Mouse (Mus musculus) intestine, embryonic 14.5 days (tissue): ENCODE results near the gene Sdk2. TPM values are rescaled to one million over a fixed set of nuclear protein-coding genes. Genes with fewer than 3 reads are reported as not detected.

Experiments used
- ATAC-seq: fragments of 200-750 bp; cut with Nextera tagmentation; replicated peaks from 2 replicates; pipeline ENCODE4 v1.8.0; 2017; ENCODE audit warnings: low read depth, moderate number of reproducible peaks, moderate TSS enrichment, moderate library complexity; ENCODE audit not compliant: low FRiP score, low TSS enrichment
- DNase-seq: peaks from one replicate; pipeline ENCODE4 v3.0.0-alpha.2; 2018; ENCODE audit warnings: low spot score
- H3K27ac ChIP-seq: fragments of 300-500 bp; sonication (generic); 2 replicates; pipeline ENCODE4 v1.5.1; 2014; ENCODE audit warnings: low read depth, mild to moderate bottlenecking, control low read depth
- H3K27me3 ChIP-seq: fragments of 300-500 bp; sonication (generic); replicated peaks from 2 replicates; pipeline ENCODE4 v1.6.1; 2014; ENCODE audit warnings: low read length, control low read depth; ENCODE audit not compliant: control insufficient read depth, insufficient read depth
- H3K36me3 ChIP-seq: fragments of 300-500 bp; sonication (generic); 2 replicates; pipeline ENCODE4 v1.6.1; 2014; ENCODE audit warnings: low read length, control low read depth; ENCODE audit not compliant: control insufficient read depth, insufficient read depth
- H3K4me1 ChIP-seq: fragments of 300-500 bp; sonication (generic); replicated peaks from 2 replicates; pipeline ENCODE4 v1.6.1; 2014; ENCODE audit warnings: low read length, control low read depth, mixed read lengths; ENCODE audit not compliant: control insufficient read depth, insufficient read depth
- H3K4me2 ChIP-seq: fragments of 300-500 bp; sonication (generic); 2 replicates; pipeline ENCODE4 v1.6.1; 2014; ENCODE audit warnings: low read length
- H3K4me3 ChIP-seq: fragments of 300-500 bp; sonication (generic); 2 replicates; pipeline ENCODE4 v1.5.1; 2014; ENCODE audit warnings: low read depth, low read length, control low read depth, mixed read lengths
- H3K9ac ChIP-seq: fragments of 300-500 bp; sonication (generic); 2 replicates; pipeline ENCODE4 v1.6.1; 2014; ENCODE audit warnings: mild to moderate bottlenecking, low read length
- H3K9me3 ChIP-seq: fragments of 300-500 bp; sonication (generic); 2 replicates; pipeline ENCODE4 v1.6.1; 2016; ENCODE audit warnings: low read length, control low read depth; ENCODE audit not compliant: control insufficient read depth
- WGBS: fragments of 180-500 bp; shearing (Covaris S2); extraction: QIAGEN DNeasy Blood & Tissue Kit; methylation state at CpG from one replicate; pipeline ENCODE4 v1.1.7; 2014; 5-methylcytosine and 5-hydroxymethylcytosine counted together
- polyA plus RNA-seq: library from polyadenylated mRNA; unstranded; fragments of >200 nt; fragmentation: Nextera tagmentation; extraction: Ambion mirVana; gene quantifications from 2 replicates; pipeline ENCODE4 v1.2.1, GENCODE M21; 2014

Sdk2 gene
- polyA plus RNA-seq, 1 experiment from 2014 or later = 3.1 TPM

DNA sequence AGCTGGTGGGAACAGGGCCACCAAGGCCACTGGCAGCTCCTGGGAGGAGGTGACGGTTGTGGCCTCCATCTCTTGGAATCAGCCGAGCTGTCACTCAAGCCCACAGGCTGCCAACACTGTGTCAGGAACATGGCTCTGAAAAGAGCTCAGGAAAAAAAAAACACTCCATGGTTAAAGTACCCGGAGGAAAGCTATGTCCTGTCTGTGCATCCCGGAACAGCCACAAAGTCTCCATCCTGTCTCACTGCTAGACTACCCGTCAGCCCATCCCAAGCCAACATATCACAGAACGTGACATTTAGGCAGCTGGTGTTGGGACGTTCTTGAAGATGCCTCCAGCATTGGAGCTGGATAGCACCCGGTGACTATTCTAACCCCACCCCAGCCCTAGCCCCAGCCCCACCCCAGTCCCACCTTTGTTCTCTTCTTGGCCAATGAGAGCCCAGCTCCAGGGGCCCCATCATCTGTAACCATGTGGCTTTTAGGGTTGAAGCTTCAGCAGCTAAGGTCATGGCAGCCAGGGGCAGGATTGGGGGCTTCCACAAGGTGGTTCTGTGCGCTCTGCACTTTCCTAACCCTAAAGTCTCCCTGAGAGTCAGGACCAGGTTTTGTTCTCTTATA lies 263.4 kb downstream of the Sdk2 start:
- 78% methylated on average over 9 of the region's 9 CpGs for WGBS
- Histone ChIP-seq H3K4me1 (peaks cover 27% of the 10 kb centered on the region), H3K27me3 (no peaks in the 10 kb centered on the region), H3K4me3 (no peak overlapping the region), H3K36me3 (no peaks in the 10 kb centered on the region), H3K9ac (no peak overlapping the region), H3K9me3 (no peaks in the 10 kb centered on the region), H3K4me2 (no peak overlapping the region), H3K27ac (no peak overlapping the region)
- DNase-seq (no peak), ATAC-seq (no peak)

DNA sequence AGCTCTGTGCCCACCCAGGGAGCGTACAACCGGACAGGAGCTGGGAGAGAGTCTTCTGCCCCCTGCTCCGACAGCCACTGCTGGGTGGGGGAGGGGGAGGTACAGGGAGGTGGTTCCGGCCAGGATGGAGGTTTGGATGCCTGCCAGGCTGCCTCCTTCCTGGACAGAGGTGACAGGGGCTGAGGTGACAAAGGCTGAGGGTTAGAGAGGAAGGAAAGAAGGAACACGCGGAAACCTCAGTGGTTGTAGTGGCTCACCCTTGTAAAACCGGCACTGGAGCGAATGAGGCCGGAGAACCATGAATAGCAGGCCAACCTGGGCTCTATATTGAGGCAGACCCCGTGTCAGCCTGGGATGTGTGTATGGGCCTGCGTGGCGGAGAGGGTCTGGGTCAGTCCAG lies 264.4 kb downstream of the Sdk2 start:
- no peak overlapping the region for H3K27ac ChIP-seq
- 63% methylated on average over 12 of the region's 12 CpGs for WGBS
- no peaks in the 10 kb centered on the region for H3K9me3 ChIP-seq
- no peak overlapping the region for H3K4me2 ChIP-seq
- ATAC-seq = no peak; the same call in 1 of the 2 replicates
- no peaks in the 10 kb centered on the region for H3K27me3 ChIP-seq
- DNase-seq = no peak
- no peak overlapping the region for H3K4me3 ChIP-seq
- H3K36me3 ChIP-seq = no peaks in the 10 kb centered on the region
- H3K4me1 ChIP-seq = peaks cover 27% of the 10 kb centered on the region
- no peak overlapping the region for H3K9ac ChIP-seq

DNA sequence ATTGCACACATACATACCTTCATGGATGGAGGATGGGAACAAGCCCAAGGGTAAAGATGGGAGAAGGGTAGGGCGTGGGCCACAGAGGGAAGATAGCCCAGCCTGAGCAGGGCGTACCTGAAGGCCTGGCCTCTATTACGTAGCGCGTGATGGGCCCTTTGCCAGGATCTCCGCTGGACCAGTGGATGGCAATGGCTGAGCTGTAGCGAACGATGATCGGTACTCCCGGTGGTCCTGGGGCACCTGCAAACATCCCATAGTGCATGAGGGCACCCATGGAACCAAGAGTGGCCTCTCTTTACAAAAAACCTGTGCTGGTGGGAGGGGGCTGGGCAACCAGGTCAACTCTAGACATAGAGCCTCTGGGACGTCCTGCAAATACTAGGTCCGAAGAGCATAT lies 266.8 kb downstream of the Sdk2 start:
- Histone ChIP-seq H3K4me2 (no peak overlapping the region), H3K27me3 (no peaks in the 10 kb centered on the region), H3K9me3 (no peaks in the 10 kb centered on the region), H3K4me1 (peaks cover 9% of the 10 kb centered on the region), H3K36me3 (no peaks in the 10 kb centered on the region), H3K27ac (no peak overlapping the region), H3K4me3 (no peak overlapping the region), H3K9ac (no peak overlapping the region)
- 94% methylated on average over 12 of the region's 12 CpGs for WGBS
- no peak for DNase-seq
- ATAC-seq = no peak

DNA sequence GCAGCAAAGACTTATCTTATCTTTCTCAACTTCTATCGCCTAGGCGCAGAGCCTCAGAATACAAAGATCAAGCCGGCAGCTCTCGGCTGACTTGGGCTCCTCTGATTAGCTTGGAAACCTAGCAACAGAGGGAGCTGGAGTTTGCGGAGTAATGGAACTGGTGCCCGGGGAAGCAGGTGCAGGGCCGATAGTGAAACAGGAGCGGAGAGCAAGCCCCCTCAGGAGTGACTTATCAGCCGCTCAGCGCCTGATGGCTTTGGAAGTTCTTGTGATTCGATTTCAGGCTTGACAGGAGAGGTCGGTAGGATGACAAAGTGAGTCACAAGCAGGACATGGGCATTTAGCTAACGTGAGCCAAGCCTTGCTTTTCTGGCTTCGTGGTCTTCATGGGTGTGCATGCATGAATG lies 267.8 kb downstream of the Sdk2 start:
- ATAC-seq = no peak
- no peak overlapping the region for H3K27ac ChIP-seq
- WGBS = 64% methylated on average over 14 of the region's 14 CpGs

DNA sequence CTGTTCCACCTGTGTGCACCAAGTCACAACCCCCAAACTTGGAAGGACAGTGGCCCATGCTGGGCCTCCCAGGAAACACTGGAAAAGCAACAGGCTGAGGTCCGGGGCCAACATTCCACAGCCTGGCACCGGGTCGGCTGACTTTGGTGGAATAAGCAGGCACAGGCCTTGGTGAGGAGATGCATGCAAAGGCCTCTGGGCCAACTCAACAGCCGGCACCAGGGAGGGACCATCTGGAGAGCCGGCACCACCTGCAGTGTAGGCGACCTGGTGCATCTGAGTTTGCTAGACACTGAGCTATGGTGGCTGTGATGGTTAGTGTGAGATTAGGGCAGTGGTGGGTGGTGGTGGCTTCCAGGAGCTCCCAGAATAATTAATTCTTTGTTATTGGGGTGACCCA lies 268.8 kb downstream of the Sdk2 start:
- Histone ChIP-seq H3K27ac (no peak overlapping the region), H3K9ac (no peak overlapping the region), H3K36me3 (no peaks in the 10 kb centered on the region), H3K9me3 (no peaks in the 10 kb centered on the region), H3K27me3 (no peaks in the 10 kb centered on the region), H3K4me2 (no peak overlapping the region), H3K4me1 (peaks cover 9% of the 10 kb centered on the region; the same call in 1 of the 2 replicates), H3K4me3 (no peak overlapping the region)
- ATAC-seq (no peak), DNase-seq (no peak)
- WGBS = 80% methylated on average over 6 of the region's 6 CpGs

More for the DNA sequence above, 267.8 kb downstream of the Sdk2 start:
- DNase-seq = no peak
- Histone ChIP-seq H3K4me3 (no peak overlapping the region), H3K4me1 (peaks cover 9% of the 10 kb centered on the region; the same call in 1 of the 2 replicates), H3K27me3 (no peaks in the 10 kb centered on the region), H3K9me3 (no peaks in the 10 kb centered on the region), H3K9ac (no peak overlapping the region), H3K4me2 (no peak overlapping the region), H3K36me3 (no peaks in the 10 kb centered on the region)

DNA sequence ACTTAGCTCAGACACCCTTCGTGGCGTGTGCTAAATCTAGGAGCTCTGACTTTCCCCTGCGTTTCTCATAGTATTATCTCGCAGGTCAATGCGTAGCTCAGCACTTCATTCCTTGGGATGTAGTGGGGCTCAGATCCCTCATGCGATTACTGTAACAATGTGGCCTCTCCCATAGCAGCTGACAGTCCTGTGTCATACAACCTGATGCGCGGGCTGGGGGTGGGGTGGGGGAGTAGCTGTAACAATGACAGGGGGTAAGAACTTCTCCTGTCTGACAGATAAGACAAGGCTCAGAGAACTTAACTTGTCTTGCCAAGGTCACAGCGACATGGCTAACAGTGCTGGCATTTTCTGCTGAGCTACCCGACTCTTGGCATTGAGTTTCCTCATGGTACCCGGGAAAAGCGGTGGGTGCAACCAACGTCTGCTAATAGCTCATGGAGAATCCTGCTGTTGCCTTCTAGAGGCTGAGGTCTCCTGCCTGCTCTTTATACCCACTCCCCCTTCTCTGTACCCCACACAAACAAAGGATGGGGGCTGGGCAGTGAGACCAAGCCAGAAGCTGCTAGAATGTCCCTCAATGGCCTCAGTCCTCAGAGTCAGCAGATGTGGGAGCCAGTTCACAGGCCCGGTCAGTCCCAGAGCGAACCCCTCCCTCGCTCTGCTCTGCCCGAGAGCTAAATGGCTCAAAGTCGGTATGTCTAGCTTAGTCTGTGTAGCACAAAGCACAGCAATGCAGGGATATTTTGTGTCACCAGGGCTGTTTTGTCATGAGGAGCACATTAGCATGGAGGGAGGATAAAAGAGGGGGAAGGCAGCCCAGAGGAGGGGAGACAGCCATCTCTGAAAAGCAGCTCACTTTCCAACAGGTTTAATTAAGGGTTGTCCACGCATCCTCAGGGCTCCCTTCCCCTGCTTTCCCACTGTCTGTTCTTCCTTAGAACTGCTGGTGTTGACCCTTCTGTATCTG lies 269.5 kb downstream of the Sdk2 start:
- no peaks in the 10 kb centered on the region for H3K36me3 ChIP-seq
- 72% methylated on average over 19 of the region's 19 CpGs for whole genome bisulfite sequencing
- ATAC-seq (no peak), DNase-seq (no peak)
- H3K9ac ChIP-seq = no peak overlapping the region
- H3K4me1 ChIP-seq = peaks cover 7% of the 10 kb centered on the region; the same call in 1 of the 2 replicates
- no peaks in the 10 kb centered on the region for H3K27me3 ChIP-seq
- H3K4me3 ChIP-seq = no peak overlapping the region
- H3K9me3 ChIP-seq = no peaks in the 10 kb centered on the region
- H3K27ac ChIP-seq = no peak overlapping the region
- H3K4me2 ChIP-seq = no peak overlapping the region

DNA sequence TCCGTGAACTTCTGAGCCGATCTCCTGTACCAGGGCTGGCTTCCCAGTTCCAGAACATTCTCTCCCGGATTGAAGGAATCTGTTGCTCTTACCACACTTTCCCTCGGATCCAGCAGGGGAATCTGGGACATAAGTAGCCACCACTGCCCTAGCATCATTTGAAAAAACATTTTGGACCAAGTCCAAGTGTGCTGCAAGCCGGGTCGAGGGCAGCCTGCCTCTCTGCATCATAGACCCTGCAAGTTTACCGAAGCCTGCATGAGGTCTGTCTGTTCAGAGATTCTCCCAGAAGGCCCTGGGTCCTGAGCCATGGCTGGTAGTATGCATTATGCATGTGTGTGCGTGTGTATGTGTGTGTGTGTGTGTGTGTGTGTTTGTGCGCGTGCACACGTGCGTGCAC lies 271.0 kb downstream of the Sdk2 start:
- H3K27ac ChIP-seq = no peak overlapping the region
- DNase-seq = no peak
- ATAC-seq = no peak
- no peaks in the 10 kb centered on the region for H3K27me3 ChIP-seq
- no peaks in the 10 kb centered on the region for H3K9me3 ChIP-seq
- 78% methylated on average over 12 of the region's 12 CpGs for WGBS
- no peak overlapping the region for H3K4me3 ChIP-seq
- peaks cover 5% of the 10 kb centered on the region for H3K4me1 ChIP-seq
- no peaks in the 10 kb centered on the region for H3K36me3 ChIP-seq
- H3K9ac ChIP-seq = no peak overlapping the region
- no peak overlapping the region for H3K4me2 ChIP-seq

DNA sequence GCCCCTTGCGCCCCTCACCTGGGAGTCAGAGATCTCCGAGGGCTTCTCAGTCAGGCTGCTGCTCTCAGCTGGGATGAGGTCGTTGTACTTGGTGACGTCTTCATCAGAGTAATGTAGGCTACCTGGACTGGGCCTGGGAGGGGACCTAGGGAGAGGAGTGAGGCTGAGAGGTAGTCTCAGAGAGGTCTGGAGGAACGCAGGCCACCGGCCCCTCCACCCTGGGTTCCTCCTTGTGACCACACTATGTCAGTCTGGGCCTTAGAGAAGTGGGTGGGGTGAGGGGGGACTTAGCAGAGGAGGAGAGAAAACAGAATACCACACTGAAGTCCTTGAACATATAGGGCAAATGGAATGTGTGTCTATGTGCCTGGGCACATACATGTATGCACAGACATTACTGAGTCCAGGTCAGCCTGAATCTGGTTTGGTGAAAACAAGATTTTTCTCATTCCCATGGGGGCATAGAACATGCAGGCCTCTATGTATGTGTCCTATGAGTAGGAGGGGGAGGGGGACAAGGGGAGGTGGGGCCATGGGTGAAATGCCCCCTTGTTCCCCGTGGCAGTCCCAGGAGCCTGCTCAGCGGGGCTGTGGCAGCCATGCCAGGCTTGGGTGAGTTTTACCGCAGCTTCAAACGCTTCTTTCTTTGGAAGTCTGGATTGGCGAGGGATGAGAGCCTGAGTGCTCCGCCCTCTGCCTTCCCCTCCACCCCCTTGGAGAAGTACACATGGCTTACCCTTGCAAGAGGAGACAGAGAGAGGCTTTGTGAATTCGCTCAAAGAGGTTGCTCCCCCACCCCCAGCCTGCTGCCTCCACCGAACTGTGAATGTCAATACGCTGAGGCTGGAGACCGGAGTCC lies 275.3 kb downstream of the Sdk2 start:
- ATAC-seq (no peak), DNase-seq (no peak)
- Histone ChIP-seq H3K27me3 (no peaks in the 10 kb centered on the region), H3K36me3 (no peaks in the 10 kb centered on the region), H3K9me3 (no peaks in the 10 kb centered on the region), H3K4me1 (peaks cover 33% of the 10 kb centered on the region), H3K4me3 (no peak overlapping the region), H3K9ac (no peak overlapping the region), H3K27ac (no peak overlapping the region; the same call in 1 of the 2 replicates), H3K4me2 (no peak overlapping the region)
- WGBS = 58% methylated on average over 16 of the region's 16 CpGs
